Mouse (Mus musculus): Measurements from ENCODE around the gene Gm20547. TPM values are rescaled to one million over a fixed set of nuclear protein-coding genes. Genes with fewer than 3 reads are reported as not detected.
"Not testable (repeated sequence)": the region's sequence is repeated elsewhere in the genome, so short reads cannot be mapped to it uniquely, and the experiment has no call there.

Gene Gm20547
- total RNA-seq (2021), result under 1 TPM in 1 of 2 experiments, not detected in 1; 0.08 TPM

DNA sequence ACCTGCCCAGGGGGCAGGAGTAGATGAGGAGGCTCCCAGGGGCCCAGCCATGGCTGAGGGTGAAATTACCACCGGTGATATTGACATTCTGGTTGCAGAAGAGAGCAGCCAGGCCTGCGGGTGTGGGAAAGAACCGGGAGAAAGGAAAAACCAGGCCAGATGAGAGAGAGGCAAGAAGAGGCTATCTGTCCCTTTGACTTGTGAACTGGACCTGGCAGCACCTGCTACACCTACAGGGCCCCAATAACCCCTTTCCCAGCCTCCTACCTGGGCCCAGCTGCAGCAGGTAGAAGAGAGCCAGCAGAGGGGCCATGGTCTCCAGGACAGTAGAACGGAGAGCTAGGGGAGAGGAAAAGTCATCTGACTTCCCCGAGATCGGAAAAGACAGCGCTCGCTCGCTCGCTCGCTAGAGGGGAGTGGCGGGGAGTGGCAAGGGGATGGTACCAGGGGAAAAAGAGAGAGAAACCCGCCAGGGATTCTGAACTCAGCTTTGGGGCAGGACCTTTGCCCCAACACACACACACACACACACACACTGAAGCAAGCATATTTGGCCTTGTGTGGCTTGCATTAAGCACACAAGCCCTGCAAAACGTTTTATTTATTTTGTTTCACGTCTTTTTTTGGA lies at the start of gene Gm20547:
TSS of gene Gm20547 (minus strand) at position 360 of the 628 bp plus-strand sequence.
- no peak for DNase-seq (ENCODE audit: low spot score)
- intact Hi-C loops (cut with DNase I), result no loop called here

DNA sequence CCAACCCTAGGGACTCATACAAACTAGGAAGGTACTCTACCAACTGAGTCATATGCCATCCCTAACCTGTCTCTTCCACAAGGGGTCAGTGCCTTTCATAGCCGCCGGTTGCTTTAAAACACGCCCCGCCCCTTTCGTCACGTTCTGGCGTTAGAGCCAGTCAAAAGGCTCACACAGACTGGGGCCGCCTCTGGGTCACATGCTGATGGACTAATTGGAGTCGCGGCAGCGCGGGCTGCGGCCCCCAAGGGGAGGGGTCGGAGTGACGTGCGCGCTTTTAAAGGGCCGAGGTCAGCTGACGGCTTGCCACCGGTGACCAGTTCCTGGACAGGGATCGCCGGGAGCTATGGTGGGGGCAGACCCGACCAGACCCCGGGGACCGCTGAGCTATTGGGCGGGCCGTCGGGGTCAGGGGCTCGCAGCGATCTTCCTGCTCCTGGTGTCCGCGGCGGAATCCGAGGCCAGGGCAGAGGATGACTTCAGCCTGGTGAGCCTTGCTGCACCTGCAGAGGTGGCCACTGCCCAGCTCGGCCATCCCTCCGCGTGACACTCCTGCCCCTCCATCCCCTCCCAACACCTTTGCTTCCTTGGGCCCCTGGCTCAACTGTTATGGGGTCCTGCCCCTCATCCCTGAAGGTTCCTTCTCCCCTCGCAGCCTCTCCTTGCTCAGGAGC lies 49.4 kb upstream of the Gm20547 start, which contains the start of gene Neu1:
TSS of gene Neu1 (plus strand) at position 193 of the 674 bp plus-strand sequence.
- intact Hi-C loops (cut with DNase I), result loop anchor here (2.0 to 10.0 kb wide), 2 partner anchors 22 to 54 kb away; partner anchors contain the start of gene Lsm2
- peak; percentile 98 for DNase-seq (ENCODE audit: low spot score)

DNA sequence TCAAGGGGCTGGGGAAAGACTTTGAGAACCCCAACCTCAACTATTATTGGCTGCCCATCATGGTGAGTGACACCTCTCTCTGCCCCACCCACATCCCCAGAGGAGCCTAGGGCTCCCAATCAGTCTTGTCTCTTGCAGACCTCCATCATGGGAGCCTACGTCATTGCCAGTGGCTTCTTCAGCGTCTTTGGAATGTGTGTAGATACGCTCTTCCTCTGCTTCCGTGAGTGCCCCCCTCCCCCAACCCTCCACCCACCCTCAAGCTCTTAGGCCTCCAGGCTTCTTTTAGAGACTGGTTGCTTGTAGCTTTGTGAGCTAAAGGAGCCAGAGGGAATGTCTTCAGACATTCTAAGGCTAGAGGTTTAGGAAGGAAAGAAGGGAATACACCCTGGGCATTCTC lies 47.0 kb upstream of the Gm20547 start:
- DNase-seq (ENCODE audit: low spot score), result no peak
- intact Hi-C loops (cut with DNase I), result no loop called here

DNA sequence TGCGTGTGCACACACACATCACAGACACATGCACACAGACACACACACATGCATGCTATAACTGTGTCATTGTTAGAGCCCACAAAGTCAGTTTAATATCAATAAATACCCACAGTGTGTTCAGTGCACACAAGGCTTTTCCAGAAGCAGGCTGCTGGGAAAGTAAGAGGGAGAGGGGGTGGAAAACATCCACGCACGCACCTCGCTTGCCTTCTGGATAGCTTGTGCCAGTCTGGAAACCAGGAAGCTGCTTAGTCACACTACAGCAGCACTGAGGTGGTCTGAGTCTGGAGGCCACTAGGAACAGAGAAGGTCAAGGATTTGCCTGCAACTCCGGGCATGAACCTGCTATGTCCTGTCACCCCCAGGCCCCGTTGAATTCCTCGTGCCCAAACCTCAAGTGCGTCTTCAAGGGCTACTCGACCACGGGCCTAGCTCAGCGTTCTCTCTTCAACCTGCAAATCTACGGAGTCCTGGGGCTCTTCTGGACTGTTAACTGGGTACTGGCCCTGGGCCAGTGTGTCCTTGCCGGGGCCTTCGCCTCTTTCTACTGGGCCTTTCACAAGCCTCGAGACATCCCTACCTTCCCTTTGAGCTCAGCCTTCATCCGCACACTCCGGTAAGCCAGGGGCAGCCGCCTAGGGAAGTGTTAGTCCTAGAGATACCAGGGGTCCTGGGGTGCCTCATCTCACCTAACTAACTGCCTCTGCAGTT lies 45.6 kb upstream of the Gm20547 start:
- intact Hi-C loops (cut with DNase I), result no loop called here
- no peak for DNase-seq (ENCODE audit: low spot score)

DNA sequence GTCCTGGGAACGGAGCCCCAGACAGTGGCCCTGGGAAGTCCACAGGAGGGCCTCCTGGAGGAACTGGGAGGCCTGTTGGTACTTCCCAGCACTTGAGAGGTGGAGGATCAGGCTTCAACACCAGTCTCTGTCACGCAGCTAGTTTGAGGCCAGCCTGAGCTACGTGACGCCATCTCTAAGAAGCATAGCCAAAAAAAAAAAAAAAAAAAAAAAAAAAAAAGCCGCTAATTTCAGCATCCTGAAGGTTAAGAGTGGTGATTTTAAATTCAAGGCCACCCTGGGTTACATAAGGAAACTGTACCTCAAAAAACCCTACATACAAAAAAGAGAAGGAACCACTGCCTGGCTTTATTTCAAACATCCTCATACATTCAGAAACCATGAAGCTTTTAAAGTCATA lies 42.4 kb upstream of the Gm20547 start:
- intact Hi-C loops (cut with DNase I), result no loop called here
- no peak for DNase-seq (ENCODE audit: low spot score)

DNA sequence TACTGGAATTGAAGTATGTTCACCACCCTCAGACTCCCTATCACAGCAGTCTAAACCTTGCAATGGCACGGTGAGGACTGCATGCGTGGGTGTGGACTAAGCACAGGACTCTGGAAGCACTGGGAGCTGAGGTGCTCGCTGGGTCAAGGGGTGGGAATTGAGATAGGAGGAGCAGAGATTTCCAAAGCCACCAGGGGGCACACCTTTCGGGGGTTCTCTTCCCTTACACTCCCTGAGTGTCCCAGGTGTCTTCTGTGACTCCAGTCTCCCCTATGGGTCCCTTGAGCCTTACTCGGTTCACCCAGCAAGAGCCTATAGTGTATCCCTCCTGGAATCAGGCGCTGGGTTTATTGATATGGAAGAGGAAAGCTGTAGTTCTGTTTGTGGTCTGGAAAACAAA lies 41.1 kb upstream of the Gm20547 start:
- intact Hi-C loops (cut with DNase I), result no loop called here
- no peak for DNase-seq (ENCODE audit: low spot score)

DNA sequence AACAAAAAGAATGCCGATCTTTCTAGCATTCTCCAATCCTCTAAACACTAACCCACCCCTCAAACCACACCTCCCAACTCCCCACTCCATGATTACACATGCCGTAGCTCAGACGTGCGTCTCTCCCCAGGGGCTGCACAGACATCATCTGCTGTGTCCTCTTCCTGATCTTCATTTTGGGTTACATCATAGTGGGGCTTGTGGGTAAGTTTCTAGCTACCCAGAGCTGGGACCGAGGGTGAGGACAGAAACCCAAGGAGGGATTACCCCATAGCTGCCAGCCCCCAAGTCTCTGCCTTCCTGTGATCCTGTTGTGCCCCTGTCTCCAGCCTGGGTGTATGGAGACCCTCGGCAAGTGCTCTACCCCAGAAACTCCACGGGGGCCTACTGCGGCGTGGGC lies 35.3 kb upstream of the Gm20547 start:
- intact Hi-C loops (cut with DNase I), result no loop called here
- DNase-seq (ENCODE audit: low spot score), result no peak

DNA sequence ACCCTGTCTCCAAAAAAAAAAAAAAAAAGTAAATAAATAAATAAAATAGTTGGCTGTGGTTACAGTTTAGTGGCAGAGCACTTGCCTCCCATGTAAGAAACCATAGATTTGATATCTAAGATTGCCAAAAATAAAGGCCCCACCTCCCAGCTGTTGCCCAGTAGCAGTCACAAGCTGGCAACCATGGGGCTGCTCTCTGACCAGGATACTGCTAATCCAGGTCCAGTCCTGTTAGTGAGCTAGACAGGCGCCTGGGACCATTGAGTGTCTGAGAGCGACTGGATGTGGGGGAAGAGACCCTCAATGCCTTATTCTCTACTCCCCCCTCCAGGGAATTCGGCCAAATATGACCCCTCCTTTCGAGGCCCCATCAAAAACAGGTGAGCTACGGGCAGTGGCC lies 34.5 kb upstream of the Gm20547 start:
- no peak for DNase-seq (ENCODE audit: low spot score)
- intact Hi-C loops (cut with DNase I), result no loop called here

DNA sequence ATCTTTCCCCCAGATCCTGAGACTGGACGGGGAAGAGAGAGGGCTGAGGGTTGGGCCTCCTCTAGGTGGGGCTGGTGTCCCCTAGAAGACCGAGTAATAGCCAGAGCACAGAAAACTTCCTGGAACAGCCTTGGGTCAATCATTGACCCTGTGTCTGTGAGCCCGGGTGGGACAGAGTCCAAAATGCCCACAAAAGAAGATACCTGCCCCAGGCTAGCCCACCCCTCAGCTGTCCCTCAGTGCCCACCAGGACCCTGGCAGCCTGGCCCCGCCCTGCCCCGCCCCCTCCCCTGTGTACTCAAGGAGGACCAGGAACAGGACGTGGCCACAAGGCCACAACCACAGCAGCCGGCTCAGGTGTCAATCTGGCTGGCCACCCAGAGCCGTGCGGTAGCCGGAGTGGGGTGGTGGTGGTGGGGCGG lies 33.6 kb upstream of the Gm20547 start:
- intact Hi-C loops (cut with DNase I), result no loop called here
- no peak for DNase-seq (ENCODE audit: low spot score)

DNA sequence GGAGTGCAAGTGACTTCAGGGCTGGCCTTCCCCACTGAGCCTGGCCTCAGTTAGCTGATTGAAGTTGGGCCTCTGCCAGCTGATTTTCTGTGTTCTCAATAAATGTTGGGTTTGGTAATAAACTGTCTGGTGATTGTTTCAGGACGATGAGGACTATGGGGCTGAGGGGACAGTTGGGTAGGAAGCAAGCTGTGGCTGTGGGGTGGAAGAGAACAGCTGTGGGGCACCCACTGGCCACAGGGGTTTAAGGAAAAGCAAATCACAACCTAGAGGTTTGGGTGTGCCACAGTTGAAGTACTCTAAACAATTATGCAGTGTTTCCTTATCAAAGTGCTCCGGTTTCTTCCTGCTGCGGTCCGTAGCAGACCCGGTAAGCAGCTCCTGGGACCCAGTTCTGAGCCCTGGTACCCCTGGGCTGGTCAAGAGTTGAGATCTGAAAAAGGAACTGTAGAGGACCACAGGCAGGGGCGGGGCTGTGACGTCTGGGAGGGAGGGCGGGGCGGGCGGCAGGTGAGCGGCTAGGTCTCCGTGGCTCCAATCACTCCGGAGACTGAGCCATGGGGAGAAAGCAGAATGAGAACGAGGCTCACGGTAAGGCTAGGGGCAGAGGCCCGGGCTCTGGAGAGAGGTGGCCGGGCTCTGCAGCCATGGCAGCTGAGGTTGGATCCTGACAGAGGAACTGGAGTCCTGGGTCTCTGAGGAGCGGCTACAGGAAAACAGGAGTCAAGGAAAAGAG lies 32.3 kb upstream of the Gm20547 start, which contains the start of gene Slc44a4:
TSS of gene Slc44a4 (plus strand) at position 537 of the 736 bp plus-strand sequence.
- DNase-seq (ENCODE audit: low spot score), result no peak
- intact Hi-C loops (cut with DNase I), result no loop called here

DNA sequence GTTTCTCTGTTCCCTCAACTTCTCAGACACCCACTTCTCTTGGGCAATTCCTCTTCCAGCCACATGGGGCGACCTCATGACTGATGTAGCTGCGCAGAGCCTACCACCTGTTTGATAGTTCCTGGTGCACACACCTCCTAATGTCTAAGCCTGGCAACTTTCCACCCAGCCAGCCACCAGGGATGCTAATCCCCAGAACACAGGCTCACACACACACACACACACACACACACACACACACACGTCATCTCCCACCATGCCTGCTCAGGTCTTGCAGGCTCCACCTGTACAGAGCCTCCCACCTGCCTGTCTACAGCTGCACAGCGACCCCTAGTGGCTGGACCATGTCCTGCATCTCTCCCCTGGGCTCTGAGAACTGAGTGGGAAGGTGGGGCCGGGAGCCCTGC lies 30.1 kb upstream of the Gm20547 start:
- no peak for DNase-seq (ENCODE audit: low spot score)
- intact Hi-C loops (cut with DNase I), result loop anchor here (1.0 kb wide), 1 partner anchor 57 kb away; no protein-coding TSS in a partner anchor

DNA sequence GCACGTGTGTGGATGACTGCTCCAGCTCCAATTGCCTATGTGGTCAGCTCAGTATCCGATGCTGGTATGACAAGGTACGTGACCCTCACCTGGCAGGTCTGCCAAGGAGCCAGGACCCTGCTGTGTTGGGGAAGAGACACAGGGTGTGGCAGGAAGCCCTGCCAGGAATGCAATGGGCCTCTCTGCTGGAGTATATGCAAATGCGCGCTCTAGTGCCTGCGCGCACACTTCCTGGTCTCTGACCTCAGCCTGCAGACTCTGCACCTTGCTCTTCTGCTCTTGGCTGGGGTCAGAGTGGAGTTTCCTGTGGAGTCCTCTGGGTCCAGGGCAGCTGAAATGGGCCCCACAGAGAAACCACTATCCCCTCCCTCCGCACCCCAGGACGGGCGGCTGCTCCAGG lies 29.1 kb upstream of the Gm20547 start:
- no peak for DNase-seq (ENCODE audit: low spot score)
- intact Hi-C loops (cut with DNase I), result no loop called here

DNA sequence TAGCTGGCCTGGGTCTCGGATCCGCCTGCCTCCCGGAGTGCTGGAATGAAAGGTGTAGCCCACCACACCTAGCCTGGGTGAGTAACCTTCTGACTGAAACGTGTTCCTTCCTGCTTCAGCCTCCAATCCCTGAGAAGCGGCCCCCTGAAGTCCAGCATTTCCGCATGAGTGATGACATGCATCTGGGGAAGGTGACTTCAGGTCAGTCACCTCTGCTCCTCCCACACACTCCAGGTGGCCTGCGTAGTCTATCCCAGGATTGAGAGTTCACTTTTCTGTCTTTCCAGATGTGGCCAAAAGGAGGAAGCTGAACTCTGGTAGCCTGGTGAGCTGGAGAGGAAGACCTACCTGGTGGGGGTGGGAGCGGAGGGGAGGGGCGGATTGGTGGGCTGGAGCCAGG lies 21.1 kb upstream of the Gm20547 start:
- intact Hi-C loops (cut with DNase I), result no loop called here
- no peak for DNase-seq (ENCODE audit: low spot score)

DNA sequence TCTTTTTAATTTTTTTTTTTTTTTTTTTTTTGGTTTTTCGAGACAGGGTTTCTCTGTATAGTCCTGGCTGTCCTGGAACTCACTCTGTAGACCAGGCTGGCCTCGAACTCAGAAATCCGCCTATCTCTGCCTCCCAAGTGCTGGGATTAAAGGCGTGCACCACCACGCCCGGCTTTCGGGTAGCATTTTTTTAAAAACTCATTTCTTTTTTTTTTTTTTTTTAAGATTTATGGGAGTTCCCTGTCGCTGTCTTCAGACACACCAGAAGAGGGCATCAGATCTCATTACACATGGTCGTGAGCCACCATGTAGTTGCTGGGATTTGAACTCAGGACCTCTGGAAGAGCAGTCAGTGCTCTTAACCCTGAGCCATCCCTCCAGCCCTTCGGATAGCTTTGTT lies 20.1 kb upstream of the Gm20547 start:
- DNase-seq (ENCODE audit: low spot score); intact Hi-C loops (cut with DNase I): not testable (repeated sequence)

DNA sequence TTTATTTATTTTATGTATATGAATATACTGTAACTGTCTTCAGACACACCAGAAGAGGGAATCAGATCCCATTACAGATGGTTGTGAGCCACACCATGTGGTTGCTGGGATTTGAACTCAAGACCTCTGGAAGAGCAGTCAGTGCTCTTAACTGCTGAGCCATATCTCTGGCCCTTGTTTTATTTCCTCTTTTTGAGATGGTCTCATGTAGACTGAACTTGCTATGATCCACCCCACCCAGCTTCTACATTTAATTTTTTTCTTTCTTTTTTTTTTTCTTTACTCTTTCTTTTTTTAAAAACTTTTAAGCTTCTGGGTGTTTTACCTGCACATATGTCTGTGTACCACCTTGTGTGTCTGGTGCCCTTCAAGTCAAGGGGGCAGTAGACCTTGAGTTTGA lies 19.0 kb upstream of the Gm20547 start:
- intact Hi-C loops (cut with DNase I); DNase-seq (ENCODE audit: low spot score): not testable (repeated sequence)

DNA sequence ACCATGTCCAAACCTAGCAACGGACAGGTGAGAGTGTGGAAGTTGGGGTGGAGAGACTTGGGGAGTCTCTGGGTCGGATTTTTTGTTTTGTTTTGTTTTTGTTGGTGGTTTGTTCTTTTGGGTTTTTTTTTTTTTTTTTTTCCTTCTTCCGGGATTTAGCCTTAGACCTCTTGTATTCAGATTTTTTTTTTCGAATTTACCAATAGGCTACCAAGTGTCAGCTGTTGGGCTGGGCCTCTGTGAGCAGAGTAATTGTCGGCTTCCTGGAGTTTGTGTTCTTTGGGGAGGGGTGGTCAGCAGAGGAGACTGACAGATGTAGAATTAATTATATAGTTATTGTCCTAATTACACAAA lies 18.0 kb upstream of the Gm20547 start:
- no peak for DNase-seq (ENCODE audit: low spot score)
- intact Hi-C loops (cut with DNase I), result no loop called here

DNA sequence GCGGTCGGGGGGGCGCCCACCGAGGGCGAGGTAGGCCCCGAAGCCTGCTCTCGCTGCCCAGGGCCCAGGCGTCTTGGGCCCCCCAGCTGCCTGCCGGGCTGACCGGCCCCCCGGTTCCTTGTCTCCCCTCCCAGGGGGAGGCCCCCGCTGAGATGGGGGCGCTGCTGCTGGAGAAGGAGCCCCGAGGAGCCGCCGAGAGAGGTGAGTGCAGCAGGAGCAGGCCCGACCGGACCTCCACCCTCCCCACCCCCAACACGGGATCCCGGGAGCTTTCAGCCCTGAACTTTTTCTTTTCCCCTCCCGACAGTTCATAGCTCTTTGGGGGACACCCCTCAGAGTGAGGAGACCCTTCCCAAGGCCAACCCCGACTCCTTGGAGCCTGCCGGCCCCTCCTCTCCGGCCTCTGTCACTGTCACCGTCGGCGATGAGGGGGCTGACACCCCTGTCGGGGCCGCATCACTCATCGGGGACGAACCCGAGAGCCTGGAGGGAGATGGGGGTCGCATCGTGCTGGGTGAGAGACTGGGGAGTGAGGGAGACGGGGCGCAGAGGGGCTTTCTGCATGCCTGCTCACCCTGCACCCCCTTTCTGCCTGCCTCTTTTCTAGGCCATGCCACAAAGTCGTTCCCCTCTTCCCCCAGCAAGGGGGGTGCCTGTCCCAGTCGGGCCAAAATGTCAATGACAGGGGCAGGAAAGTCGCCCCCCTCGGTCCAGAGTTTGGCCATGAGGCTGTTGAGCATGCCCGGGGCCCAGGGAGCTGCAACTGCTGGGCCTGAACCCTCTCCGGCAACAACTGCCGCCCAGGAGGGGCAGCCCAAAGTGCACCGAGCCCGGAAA lies 17.4 kb upstream of the Gm20547 start:
- intact Hi-C loops (cut with DNase I), result no loop called here

DNA sequence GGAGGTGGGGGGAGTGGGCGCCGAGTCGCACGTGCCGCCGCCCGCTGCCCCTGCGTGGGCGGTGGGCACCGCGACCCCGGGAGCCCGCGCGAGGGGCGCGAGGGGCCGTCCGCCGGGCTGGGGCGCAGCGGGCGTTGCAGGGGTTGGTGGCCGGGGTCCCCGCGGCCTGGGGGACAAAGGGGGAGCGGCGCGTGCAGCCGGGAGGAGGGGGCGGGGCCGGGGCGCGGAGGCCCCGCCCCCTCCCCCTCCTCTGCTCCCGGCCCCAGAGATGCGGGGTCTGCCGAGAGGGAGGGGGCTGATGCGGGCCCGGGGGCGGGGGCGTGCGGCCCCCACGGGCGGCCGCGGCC lies 16.8 kb upstream of the Gm20547 start:
- no peak for DNase-seq (ENCODE audit: low spot score)
- intact Hi-C loops (cut with DNase I), result no loop called here

More for the DNA sequence above, 17.4 kb upstream of the Gm20547 start:
- no peak for DNase-seq (ENCODE audit: low spot score)

DNA sequence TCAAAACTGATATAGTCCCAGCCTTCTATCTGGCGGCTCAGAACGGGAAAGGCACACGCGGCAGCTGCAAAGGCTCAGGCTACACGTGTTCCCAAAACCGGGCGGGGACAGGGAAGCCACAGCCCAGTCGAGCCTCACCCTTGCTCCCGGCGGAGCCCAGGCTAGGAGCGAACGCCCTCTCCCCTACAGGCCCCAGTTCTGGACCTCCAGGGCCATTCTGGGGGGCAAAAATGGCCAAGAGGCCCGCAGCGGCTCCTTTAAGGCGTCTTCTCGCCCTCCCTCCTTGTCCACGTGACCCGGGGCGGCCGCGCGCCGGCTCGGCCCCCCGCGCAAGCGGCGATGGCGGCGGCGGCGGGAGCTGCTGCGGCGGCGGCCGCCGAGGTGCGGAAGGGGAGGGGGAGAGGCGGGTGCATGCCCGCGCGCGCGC lies 16.3 kb upstream of the Gm20547 start, which contains the start of the genes C2 and Ehmt2:
TSS of gene C2 (minus strand) at position 106 of the 427 bp plus-strand sequence.
TSS of gene Ehmt2 (plus strand) at position 310 of the 427 bp plus-strand sequence.
- peak; percentile 72 for DNase-seq (ENCODE audit: low spot score)

More for the DNA sequence above, 16.3 kb upstream of the Gm20547 start, which contains the start of the genes C2 and Ehmt2:
- intact Hi-C loops (cut with DNase I), result no loop called here
